Mouse (Mus musculus) natural killer cell, adult 2 months (primary cell): Measurements from ENCODE around the gene Xab2.
"Not testable (repeated sequence)": the region's sequence is repeated elsewhere in the genome, so short reads cannot be mapped to it uniquely, and the experiment has no call there.

Experiments used
- DNase-seq, 2 experiments: peaks; one replicate each; pipeline ENCODE4 v3.0.0; 2022; ENCODE audit warnings: low spot score in 2 of 2

The Xab2 gene

DNA sequence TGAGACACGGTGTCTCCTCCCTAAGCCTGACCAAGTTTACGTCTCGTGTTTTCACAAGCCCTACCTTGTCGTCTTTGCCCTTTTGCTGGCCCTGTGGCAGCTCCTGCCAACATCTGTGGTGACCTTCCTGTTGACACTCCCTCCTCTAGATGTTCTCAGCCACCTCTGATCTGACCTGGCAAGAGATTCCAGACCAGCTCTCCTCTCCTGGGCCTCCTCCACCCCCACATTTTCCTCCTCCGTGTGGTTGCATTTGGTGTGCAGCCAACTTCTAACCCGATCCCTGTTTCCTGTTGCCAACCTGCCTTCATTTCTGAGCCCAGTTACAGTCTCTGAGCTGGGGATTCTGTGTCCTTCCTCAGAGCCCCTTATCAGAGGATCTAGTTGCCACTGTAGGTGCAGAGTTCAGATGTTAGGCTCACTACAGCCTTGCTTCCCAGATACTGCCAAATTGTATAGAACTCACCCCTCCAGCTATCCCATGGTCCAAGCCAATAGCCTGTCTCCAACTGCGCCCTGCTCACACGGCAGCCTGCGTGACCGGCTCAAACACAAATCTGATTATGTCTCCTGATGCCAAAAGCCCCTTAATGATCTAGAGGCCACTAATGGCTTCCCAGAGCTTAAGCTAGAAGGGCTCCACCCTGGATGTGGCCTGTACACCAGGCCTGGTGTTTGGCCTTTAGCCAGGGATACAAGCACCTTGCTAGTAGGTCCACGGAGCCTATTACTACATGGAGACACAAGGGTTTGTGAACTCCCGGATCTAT lies 11.9 kb downstream of the Xab2 start:
- DNase-seq, result no peak

GRCm38 (mm10) chr8:3607822-3608221 lies 13.3 kb downstream of the Xab2 start:
- DNase-seq, result no peak

DNA sequence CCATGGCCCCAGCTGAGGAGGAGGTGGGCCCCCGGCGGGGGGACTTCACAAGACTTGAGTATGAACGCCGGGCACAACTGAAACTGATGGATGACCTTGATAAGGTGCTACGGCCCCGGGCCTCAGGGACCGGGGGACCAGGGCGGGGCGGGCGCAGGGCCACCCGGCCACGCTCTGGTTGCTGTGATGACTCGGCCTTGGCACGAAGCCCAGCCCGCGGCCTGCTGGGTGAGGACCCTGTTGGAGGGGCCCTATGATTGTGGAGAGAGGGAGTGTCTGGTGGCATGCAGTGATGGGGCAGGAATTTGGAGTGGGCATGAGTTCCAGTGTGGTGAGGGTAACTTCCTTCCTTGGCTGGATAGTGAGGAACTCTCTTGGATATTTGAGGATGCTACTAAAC lies 14.5 kb downstream of the Xab2 start:
- DNase-seq, result no peak

- no peak for DNase-seq
Observed at GRCm38 (mm10) chr8:3603439-3603838, 17.7 kb downstream of the Xab2 start.

GRCm38 (mm10) chr8:3600401-3600800 lies 20.7 kb downstream of the Xab2 start:
- DNase-seq, result no peak

DNA sequence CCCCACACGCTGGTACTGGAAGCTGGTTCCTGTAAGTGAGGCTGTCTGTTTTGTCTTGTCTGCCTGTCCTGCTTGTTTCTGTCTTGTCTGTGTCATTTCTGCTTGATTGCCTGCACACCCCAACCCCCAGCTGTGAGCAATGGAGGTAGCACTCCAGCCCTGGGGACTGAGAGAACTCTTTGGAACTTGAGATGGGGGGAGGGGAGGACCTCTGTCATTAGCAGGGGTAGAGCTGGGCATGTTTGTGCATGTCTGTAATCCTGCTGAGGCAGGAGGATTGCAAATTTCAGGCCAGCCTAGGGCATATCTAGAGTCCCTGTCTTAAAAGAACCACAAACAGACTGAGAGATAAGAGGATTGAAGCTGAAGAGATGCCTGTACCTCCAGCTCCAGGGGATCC lies 21.9 kb downstream of the Xab2 start:
- no peak for DNase-seq

GRCm38 (mm10) chr8:3598054-3598453 lies 23.1 kb downstream of the Xab2 start:
- DNase-seq, result no peak

DNA sequence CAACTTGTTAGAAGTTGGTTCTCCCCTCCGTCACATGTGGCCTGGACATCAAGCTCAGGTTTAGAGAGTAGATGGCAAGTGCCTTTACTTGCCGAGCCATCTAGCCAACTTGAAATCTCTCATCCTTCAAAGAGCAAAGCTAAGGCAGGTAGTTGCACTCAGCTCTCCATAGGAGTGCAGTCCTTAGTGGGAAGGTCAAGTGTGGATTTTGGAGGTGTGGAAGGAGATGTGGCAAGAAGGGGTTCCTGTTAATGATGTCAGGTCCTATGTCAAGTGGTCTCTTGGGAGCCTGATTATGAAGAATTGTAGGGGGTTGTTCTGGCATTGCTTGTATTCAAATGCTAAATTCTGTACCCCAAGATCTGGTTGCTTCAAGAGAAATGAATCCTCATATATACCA lies 26.6 kb downstream of the Xab2 start:
- DNase-seq, result no peak

DNA sequence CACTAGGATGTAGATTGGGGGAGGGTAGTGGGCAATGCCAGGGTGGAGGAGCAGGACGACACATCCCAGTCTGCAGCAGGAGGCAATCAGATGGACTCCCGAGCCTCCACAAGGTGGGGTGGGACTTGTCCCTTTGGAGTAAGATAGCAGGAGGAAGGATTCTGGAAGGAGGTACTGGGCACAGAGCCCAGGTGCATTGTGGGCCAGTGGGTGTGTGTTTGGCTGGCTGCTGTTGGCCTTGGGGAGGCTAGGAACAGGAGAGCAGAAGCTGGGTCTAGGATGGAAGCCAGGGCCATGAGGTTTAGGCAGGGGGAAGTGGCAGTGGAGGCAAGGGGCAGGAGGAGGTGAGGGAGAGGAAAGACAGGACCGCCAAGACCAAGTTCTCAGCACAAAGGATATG lies 27.6 kb downstream of the Xab2 start:
- DNase-seq, result no peak

- no peak for DNase-seq
Observed at GRCm38 (mm10) chr8:3588258-3588633, 32.9 kb downstream of the Xab2 start.

GRCm38 (mm10) chr8:3587391-3588257 lies 33.5 kb downstream of the Xab2 start:
- peak in 1 of 2 experiments; percentile 12 for DNase-seq

GRCm38 (mm10) chr8:3586993-3587390 lies 34.1 kb downstream of the Xab2 start, which contains the start of gene Camsap3:
Gene Camsap3, plus strand, starts transcription at chr8:3587293.
- no peak for DNase-seq

DNA sequence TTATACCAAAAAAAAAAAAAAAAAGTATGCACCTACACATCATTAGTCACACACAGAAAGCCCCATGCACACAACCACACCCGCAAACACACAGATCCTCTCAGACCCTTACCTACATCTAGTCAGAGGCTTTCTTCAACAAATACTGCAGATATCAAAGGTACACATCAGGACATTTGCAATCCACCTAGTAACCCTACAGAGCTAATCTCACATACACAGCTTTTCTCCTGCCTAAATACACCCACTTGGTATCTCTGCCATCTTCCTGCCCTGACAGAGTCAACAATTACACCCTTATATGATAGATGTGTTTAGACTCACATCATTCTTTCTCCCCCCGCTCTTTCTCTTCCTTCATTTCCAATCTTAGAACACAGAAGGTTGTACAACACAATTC lies 34.7 kb downstream of the Xab2 start:
- DNase-seq, result no peak

- not testable (repeated sequence) for DNase-seq
Observed at GRCm38 (mm10) chr8:3581961-3582360, 39.2 kb downstream of the Xab2 start.

GRCm38 (mm10) chr8:3579390-3580364 lies 41.4 kb downstream of the Xab2 start:
- no peak for DNase-seq

GRCm38 (mm10) chr8:3576211-3576960 lies 44.7 kb downstream of the Xab2 start:
- DNase-seq, result no peak

DNA sequence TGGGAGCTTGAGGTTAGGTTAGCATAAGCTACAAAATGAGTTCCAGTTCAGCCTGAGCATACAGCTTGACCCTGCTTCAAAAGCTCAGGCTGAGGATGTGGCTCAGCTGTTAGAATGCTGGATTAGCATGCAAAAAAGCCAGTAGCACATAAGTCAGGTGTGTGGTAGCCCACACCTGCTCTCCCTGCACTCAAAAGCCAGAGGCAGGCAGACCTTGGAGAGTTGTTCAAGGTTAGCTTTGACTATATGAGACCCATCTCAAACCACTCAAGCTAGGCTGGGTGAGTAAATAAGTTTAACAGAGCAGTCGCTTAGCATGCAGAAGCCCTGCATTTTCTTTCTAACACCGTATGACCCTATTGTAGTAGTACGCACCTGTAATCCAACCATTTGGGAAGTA lies 46.6 kb downstream of the Xab2 start:
- DNase-seq, result no peak

DNA sequence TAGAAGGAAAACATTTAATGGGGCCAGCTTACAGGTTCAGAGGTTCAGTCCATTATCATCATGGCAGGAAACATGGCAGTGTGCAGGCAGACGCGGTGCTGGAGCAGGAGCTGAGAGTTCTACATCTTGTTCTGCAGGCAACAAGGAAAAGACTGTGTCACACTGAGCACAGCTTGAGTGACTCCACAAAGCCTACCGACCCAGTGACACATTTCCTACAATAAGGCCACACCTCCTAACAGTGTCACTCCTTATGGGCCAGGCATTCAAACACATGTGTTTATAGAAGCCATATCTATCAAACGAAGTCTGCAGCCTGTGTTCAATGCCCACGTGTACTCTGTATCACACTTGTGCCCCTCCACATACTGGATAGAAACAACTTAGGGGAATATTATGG lies 51.3 kb downstream of the Xab2 start:
- no peak for DNase-seq

GRCm38 (mm10) chr8:3568378-3568777 lies 52.7 kb downstream of the Xab2 start:
- DNase-seq, result no peak

GRCm38 (mm10) chr8:3567641-3568371 lies 53.3 kb downstream of the Xab2 start, which contains the start of gene C330021F23Rik:
Gene C330021F23Rik, plus strand, starts transcription at chr8:3567990.
- DNase-seq, result no peak
